Mouse (Mus musculus) stomach, embryonic 14.5 days (tissue): ENCODE results near the gene Iqcf1. TPM values are rescaled to one million over a fixed set of nuclear protein-coding genes. Genes with fewer than 3 reads are reported as not detected.

ENCODE experiments used
- ATAC-seq: fragments of 200-750 bp; cut with Nextera tagmentation; 2 replicates; pipeline ENCODE4 v1.8.0; 2017; ENCODE audit warnings: low read depth, moderate TSS enrichment; ENCODE audit not compliant: insufficient number of reproducible peaks, insufficient read depth, low FRiP score
- H3K27ac ChIP-seq: fragments of 300-500 bp; sonication (generic); 2 replicates; pipeline ENCODE4 v1.5.1; 2014; ENCODE audit warnings: mild to moderate bottlenecking, low read length, moderate library complexity, mixed read lengths
- H3K27me3 ChIP-seq: fragments of 300-500 bp; sonication (generic); 2 replicates; pipeline ENCODE4 v1.6.1; 2014; ENCODE audit warnings: low read length, control low read depth, mixed read lengths; ENCODE audit not compliant: control insufficient read depth, insufficient read depth
- H3K36me3 ChIP-seq: fragments of 300-500 bp; sonication (generic); 2 replicates; pipeline ENCODE4 v1.6.1; 2014; ENCODE audit warnings: mild to moderate bottlenecking, control low read depth, low read length, moderate library complexity, mixed read lengths; ENCODE audit not compliant: control insufficient read depth, insufficient read depth
- H3K4me1 ChIP-seq: fragments of 300-500 bp; sonication (generic); 2 replicates; pipeline ENCODE4 v1.6.1; 2014; ENCODE audit warnings: low read length, control low read depth, mixed read lengths; ENCODE audit not compliant: control insufficient read depth, insufficient read depth
- H3K4me2 ChIP-seq: fragments of 300-500 bp; sonication (generic); replicated peaks from 2 replicates; pipeline ENCODE4 v1.6.1; 2014; ENCODE audit warnings: low read depth, low read length, control low read depth
- H3K4me3 ChIP-seq: fragments of 300-500 bp; sonication (generic); 2 replicates; pipeline ENCODE4 v1.5.1; 2014; ENCODE audit warnings: low read depth, low read length, control low read depth
- H3K9ac ChIP-seq: fragments of 300-500 bp; sonication (generic); replicated peaks from 2 replicates; pipeline ENCODE4 v1.6.1; 2014; ENCODE audit warnings: low read depth, mild to moderate bottlenecking, control low read depth, low read length, moderate library complexity, mixed read lengths
- H3K9me3 ChIP-seq: fragments of 300-500 bp; sonication (generic); 2 replicates; pipeline ENCODE4 v1.6.1; 2016; ENCODE audit warnings: low read depth, low read length, control low read depth; ENCODE audit not compliant: control insufficient read depth
- WGBS: fragments of 180-500 bp; shearing (Covaris S2); extraction: QIAGEN DNeasy Blood & Tissue Kit; methylation state at CpG from one replicate; pipeline ENCODE4 v1.1.7; 2014; 5-methylcytosine and 5-hydroxymethylcytosine counted together
- polyA plus RNA-seq: library from polyadenylated mRNA; unstranded; fragments of >200 nt; fragmentation: Nextera tagmentation; extraction: Ambion mirVana; gene quantifications from 2 replicates; pipeline ENCODE4 v1.2.1, GENCODE M21; 2014

Iqcf1 gene
- polyA plus RNA-seq, 1 experiment from 2014 or later: not detected

GRCm38 (mm10) chr9:106475046-106475445 lies 24.7 kb upstream of the Iqcf1 start:
- Histone ChIP-seq H3K27ac (no peak overlapping the region), H3K36me3 (peaks cover under 1% of the 10 kb centered on the region; the same call in 1 of the 2 replicates), H3K27me3 (no peaks in the 10 kb centered on the region), H3K9me3 (no peaks in the 10 kb centered on the region), H3K9ac (no peak overlapping the region), H3K4me3 (no peak overlapping the region), H3K4me2 (no peak overlapping the region), H3K4me1 (peaks cover 27% of the 10 kb centered on the region)
- ATAC-seq: no peak
- 63% methylated on average over 7 of the region's 7 CpGs for WGBS

- Histone ChIP-seq H3K9me3 (no peaks in the 10 kb centered on the region), H3K36me3 (peaks cover 5% of the 10 kb centered on the region), H3K4me3 (peak within 1 kb of the TSS; percentile 11), H3K27ac (peak within 1 kb of the TSS; percentile 59), H3K27me3 (no peaks in the 10 kb centered on the region), H3K4me1 (peaks cover 27% of the 10 kb centered on the region), H3K4me2 (peak within 1 kb of the TSS; percentile 31), H3K9ac (peak within 1 kb of the TSS; percentile 15)
- ATAC-seq: no peak
- 82% methylated on average over 10 of the region's 10 CpGs for WGBS
Measured at GRCm38 (mm10) chr9:106475663-106476001, 24.1 kb upstream of the Iqcf1 start, which contains the start of gene Rrp9. Rrp9 (plus strand) TSS chr9:106475963.

- 24% methylated on average over 16 of the region's 16 CpGs for WGBS
- Histone ChIP-seq H3K27me3 (no peaks in the 10 kb centered on the region), H3K9ac (peak overlapping the region; percentile 15), H3K36me3 (peaks cover 11% of the 10 kb centered on the region), H3K27ac (peak overlapping the region; percentile 59), H3K9me3 (no peaks in the 10 kb centered on the region), H3K4me1 (peaks cover 27% of the 10 kb centered on the region), H3K4me2 (peak overlapping the region; percentile 31), H3K4me3 (peak overlapping the region; percentile 11)
- ATAC-seq: peak; percentile 48; the same call in 1 of the 2 replicates
Measured at GRCm38 (mm10) chr9:106476002-106476923, 23.5 kb upstream of the Iqcf1 start.

- Histone ChIP-seq H3K4me1 (peaks cover 23% of the 10 kb centered on the region), H3K4me2 (peak within 1 kb of the TSS; percentile 94), H3K9me3 (no peaks in the 10 kb centered on the region), H3K4me3 (peak within 1 kb of the TSS; percentile 75), H3K9ac (peak within 1 kb of the TSS; percentile 37), H3K36me3 (peaks cover 11% of the 10 kb centered on the region), H3K27me3 (no peaks in the 10 kb centered on the region), H3K27ac (peak within 1 kb of the TSS; percentile 59)
- ATAC-seq: peak; percentile 97
- WGBS: 2% methylated on average over 41 of the region's 41 CpGs
Measured at GRCm38 (mm10) chr9:106476924-106477484, 22.8 kb upstream of the Iqcf1 start, which contains the start of gene Parp3. Parp3 (minus strand) TSS chr9:106476949.

GRCm38 (mm10) chr9:106477649-106478048 lies 22.1 kb upstream of the Iqcf1 start:
- Histone ChIP-seq H3K36me3 (peaks cover 12% of the 10 kb centered on the region), H3K4me3 (peak overlapping the region; percentile 75), H3K4me2 (peak overlapping the region; percentile 94), H3K4me1 (peaks cover 18% of the 10 kb centered on the region), H3K27ac (no peak overlapping the region), H3K9me3 (no peaks in the 10 kb centered on the region), H3K9ac (peak overlapping the region; percentile 37), H3K27me3 (no peaks in the 10 kb centered on the region)
- WGBS: 3% methylated on average over 16 of the region's 16 CpGs
- ATAC-seq: no peak

GRCm38 (mm10) chr9:106478101-106478500 lies 21.7 kb upstream of the Iqcf1 start:
- no peaks in the 10 kb centered on the region for H3K9me3 ChIP-seq
- no peak overlapping the region for H3K27ac ChIP-seq
- peak overlapping the region; percentile 37; the same call in 1 of the 2 replicates for H3K9ac ChIP-seq
- no peak for ATAC-seq
- peaks cover 15% of the 10 kb centered on the region for H3K36me3 ChIP-seq
- H3K4me2 ChIP-seq: peak overlapping the region; percentile 94
- no peaks in the 10 kb centered on the region for H3K27me3 ChIP-seq
- H3K4me3 ChIP-seq: peak overlapping the region; percentile 75
- 80% methylated on average over 9 of the region's 9 CpGs for WGBS
- peaks cover 18% of the 10 kb centered on the region for H3K4me1 ChIP-seq

- Histone ChIP-seq H3K9ac (no peak overlapping the region), H3K4me2 (no peak overlapping the region), H3K4me1 (peaks cover 6% of the 10 kb centered on the region), H3K27ac (no peak overlapping the region), H3K36me3 (peaks cover 30% of the 10 kb centered on the region), H3K9me3 (no peaks in the 10 kb centered on the region), H3K4me3 (no peak overlapping the region), H3K27me3 (no peaks in the 10 kb centered on the region)
- ATAC-seq: no peak
- WGBS: 94% methylated on average over 7 of the region's 7 CpGs
Measured at GRCm38 (mm10) chr9:106480541-106480940, 19.2 kb upstream of the Iqcf1 start.

- Histone ChIP-seq H3K4me3 (no peak overlapping the region), H3K36me3 (peaks cover 30% of the 10 kb centered on the region), H3K4me1 (peaks cover 6% of the 10 kb centered on the region), H3K9me3 (no peaks in the 10 kb centered on the region), H3K27me3 (no peaks in the 10 kb centered on the region), H3K4me2 (no peak overlapping the region), H3K9ac (no peak overlapping the region), H3K27ac (no peak overlapping the region)
- 89% methylated on average over 15 of the region's 15 CpGs for WGBS
- ATAC-seq: no peak
Measured at GRCm38 (mm10) chr9:106481075-106481474, 18.7 kb upstream of the Iqcf1 start.
